Mouse (Mus musculus): ENCODE measurements around the gene Milr1. TPM values are rescaled to one million over a fixed set of nuclear protein-coding genes. Genes with fewer than 3 reads are reported as not detected.

Milr1 gene
- polyA plus RNA-seq, 1 experiment from 2014 or later = 1.6 TPM

- H3K9ac ChIP-seq = no peak overlapping the region
- no peaks in the 10 kb centered on the region for H3K9me3 ChIP-seq (ENCODE audit: low read depth, low read length)
- H3K4me1 ChIP-seq (ENCODE audit: insufficient read depth) = no peaks in the 10 kb centered on the region
- H3K36me3 ChIP-seq (ENCODE audit: insufficient read depth) = no peaks in the 10 kb centered on the region
- no peak overlapping the region for H3K4me3 ChIP-seq (ENCODE audit: low read depth, low read length)
- no peaks in the 10 kb centered on the region for H3K27me3 ChIP-seq (ENCODE audit: insufficient read depth, low read length)
- WGBS = 32% methylated on average over 3 of the region's 3 CpGs
- DNase-seq (no peak), ATAC-seq (ENCODE audit: insufficient read depth) (no peak)
- H3K27ac ChIP-seq (ENCODE audit: low read depth) = no peak overlapping the region
- H3K4me2 ChIP-seq = no peak overlapping the region
- TF ChIP-seq CTCF (IDR thresholded peaks at IDR 0.05; ENCODE audit: low read depth) = no peak
Measured at GRCm38 (mm10) chr11:106707866-106708265, 43.2 kb upstream of the Milr1 start.

- H3K36me3 ChIP-seq (ENCODE audit: insufficient read depth) = no peaks in the 10 kb centered on the region
- H3K9me3 ChIP-seq (ENCODE audit: low read depth, low read length) = no peaks in the 10 kb centered on the region
- no peak overlapping the region for H3K4me3 ChIP-seq (ENCODE audit: low read depth, low read length)
- no peaks in the 10 kb centered on the region for H3K27me3 ChIP-seq (ENCODE audit: insufficient read depth, low read length)
- no peak for TF ChIP-seq CTCF (IDR thresholded peaks at IDR 0.05; ENCODE audit: low read depth)
- whole genome bisulfite sequencing = 36% methylated on average over 15 of the region's 15 CpGs
- DNase-seq (no peak), ATAC-seq (ENCODE audit: insufficient read depth) (no peak)
- H3K9ac ChIP-seq = no peak overlapping the region
- H3K4me1 ChIP-seq (ENCODE audit: insufficient read depth) = no peaks in the 10 kb centered on the region
- H3K27ac ChIP-seq (ENCODE audit: low read depth) = no peak overlapping the region
- peak overlapping the region; percentile 41 for H3K4me2 ChIP-seq
Measured at GRCm38 (mm10) chr11:106709227-106709985, 41.6 kb upstream of the Milr1 start.

- Histone ChIP-seq H3K36me3 (ENCODE audit: insufficient read depth) (no peaks in the 10 kb centered on the region), H3K4me3 (ENCODE audit: low read depth, low read length) (no peak overlapping the region), H3K9me3 (ENCODE audit: low read depth, low read length) (no peaks in the 10 kb centered on the region), H3K4me2 (no peak overlapping the region; the same call in none of the 2 replicates), H3K27me3 (ENCODE audit: insufficient read depth, low read length) (no peaks in the 10 kb centered on the region), H3K9ac (no peak overlapping the region), H3K4me1 (ENCODE audit: insufficient read depth) (no peaks in the 10 kb centered on the region), H3K27ac (ENCODE audit: low read depth) (peak overlapping the region; percentile 46; the same call in 1 of the 2 replicates)
- DNase-seq (no peak), ATAC-seq (ENCODE audit: insufficient read depth) (no peak)
- WGBS = 62% methylated on average over 5 of the region's 5 CpGs
- TF ChIP-seq CTCF (IDR thresholded peaks at IDR 0.05; ENCODE audit: low read depth) = no peak
Measured at GRCm38 (mm10) chr11:106710789-106711188, 40.2 kb upstream of the Milr1 start.

DNA sequence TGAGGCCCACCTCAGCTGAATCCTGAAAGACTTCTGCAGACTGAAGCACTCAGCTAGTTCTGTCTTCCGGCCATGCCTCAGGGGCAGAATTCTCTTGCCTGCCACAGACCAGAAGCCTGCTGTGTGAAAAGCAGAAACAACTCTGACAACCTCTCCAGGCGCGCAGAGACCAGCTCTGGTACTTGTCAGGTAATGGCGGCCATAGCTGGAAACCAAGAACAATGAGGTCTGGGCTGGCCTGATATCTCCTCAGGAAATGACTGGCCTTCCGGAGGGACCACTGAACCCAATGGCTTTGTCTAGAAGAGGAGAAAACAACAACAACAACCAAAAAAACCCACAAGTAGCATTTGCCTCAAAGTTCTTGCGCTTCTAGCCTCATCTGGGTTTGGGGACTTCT is 36.0 kb upstream of the Milr1 start:
- Histone ChIP-seq H3K9ac (peak overlapping the region; percentile 48), H3K36me3 (ENCODE audit: insufficient read depth) (no peaks in the 10 kb centered on the region), H3K9me3 (ENCODE audit: low read depth, low read length) (no peaks in the 10 kb centered on the region), H3K4me3 (ENCODE audit: low read depth, low read length) (peak overlapping the region; percentile 18), H3K4me1 (ENCODE audit: insufficient read depth) (no peaks in the 10 kb centered on the region), H3K4me2 (peak overlapping the region; percentile 27; the same call in 1 of the 2 replicates), H3K27ac (ENCODE audit: low read depth) (peak overlapping the region; percentile 81), H3K27me3 (ENCODE audit: insufficient read depth, low read length) (no peaks in the 10 kb centered on the region)
- WGBS = 65% methylated on average over 6 of the region's 6 CpGs
- ATAC-seq (ENCODE audit: insufficient read depth) (no peak), DNase-seq (peak; percentile 52)
- TF ChIP-seq CTCF (IDR thresholded peaks at IDR 0.05; ENCODE audit: low read depth) = no peak

DNA sequence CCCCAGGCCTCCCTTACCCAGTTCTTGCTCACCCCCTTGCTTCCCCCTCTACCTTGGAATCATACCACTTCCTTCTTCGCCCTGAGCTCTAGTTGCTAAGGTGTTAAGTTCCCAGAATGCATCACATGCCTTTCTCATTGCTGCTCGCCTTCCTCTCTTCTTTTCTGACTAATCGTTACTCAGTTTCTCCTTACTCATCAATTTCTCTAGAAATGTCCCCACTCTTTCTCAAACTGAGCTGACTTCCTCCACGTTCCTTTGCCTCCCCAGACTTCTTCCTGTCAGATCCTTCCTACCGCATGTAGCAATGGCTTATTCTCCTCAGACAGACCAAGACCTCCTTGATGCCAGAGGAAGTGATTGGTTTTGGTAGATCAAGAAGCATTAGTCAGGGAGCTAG is 34.5 kb upstream of the Milr1 start:
- no peaks in the 10 kb centered on the region for H3K4me1 ChIP-seq (ENCODE audit: insufficient read depth)
- no peak overlapping the region for H3K4me2 ChIP-seq
- H3K27me3 ChIP-seq (ENCODE audit: insufficient read depth, low read length) = no peaks in the 10 kb centered on the region
- H3K9me3 ChIP-seq (ENCODE audit: low read depth, low read length) = no peaks in the 10 kb centered on the region
- DNase-seq (no peak), ATAC-seq (ENCODE audit: insufficient read depth) (no peak)
- no peaks in the 10 kb centered on the region for H3K36me3 ChIP-seq (ENCODE audit: insufficient read depth)
- H3K9ac ChIP-seq = no peak overlapping the region
- no peak for TF ChIP-seq CTCF (IDR thresholded peaks at IDR 0.05; ENCODE audit: low read depth)
- 77% methylated on average over 5 of the region's 5 CpGs for WGBS
- H3K4me3 ChIP-seq (ENCODE audit: low read depth, low read length) = no peak overlapping the region
- no peak overlapping the region for H3K27ac ChIP-seq (ENCODE audit: low read depth)

DNA sequence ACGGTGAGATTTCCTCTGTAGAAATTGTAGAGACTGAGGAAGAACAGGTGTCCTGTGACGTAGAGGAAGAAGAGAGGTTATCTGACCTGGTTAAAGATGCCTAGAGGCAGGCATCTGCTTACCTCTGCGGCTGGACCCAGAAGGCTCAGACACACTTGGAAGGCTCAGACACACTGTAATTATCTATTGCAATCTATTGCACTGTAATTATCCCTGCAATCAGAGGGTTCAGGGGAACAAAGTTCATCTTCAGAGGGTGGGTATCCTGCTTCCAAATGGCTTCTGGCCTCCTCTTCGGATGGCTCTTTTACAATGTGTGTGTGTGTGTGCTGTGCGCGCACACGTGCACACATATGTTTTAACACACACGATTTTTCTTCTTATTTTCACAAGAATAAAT is 30.6 kb upstream of the Milr1 start:
- H3K9ac ChIP-seq = no peak overlapping the region
- 88% methylated on average over 8 of the region's 8 CpGs for WGBS

DNA sequence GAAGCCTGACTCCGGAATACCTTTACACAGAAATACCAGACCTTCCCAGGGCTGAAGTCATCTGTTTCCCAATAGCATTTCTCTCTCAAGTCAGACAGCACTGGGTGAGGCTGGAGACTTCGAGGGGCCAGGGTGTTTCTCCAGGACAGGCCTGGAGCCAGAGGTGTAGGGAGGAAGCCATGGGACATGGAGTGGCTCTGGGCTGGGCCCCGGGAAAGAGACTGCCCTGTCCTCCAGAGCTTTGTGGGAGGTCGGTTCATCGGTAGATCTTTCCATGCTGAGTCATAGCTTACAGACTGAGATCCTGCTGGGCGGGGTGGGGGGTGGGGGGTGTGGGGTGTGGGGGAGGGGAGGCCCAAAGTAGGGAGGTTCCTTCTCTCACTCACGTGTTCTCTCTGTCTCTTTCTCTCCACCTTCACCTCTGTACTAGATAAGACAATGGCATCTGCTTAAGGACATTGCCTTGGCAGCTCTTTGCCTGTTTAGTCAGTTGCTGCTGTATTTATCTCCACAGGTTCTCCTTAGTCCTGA is 28.1 kb upstream of the Milr1 start:
- H3K9ac ChIP-seq = no peak overlapping the region
- H3K27ac ChIP-seq (ENCODE audit: low read depth) = no peak overlapping the region
- no peaks in the 10 kb centered on the region for H3K27me3 ChIP-seq (ENCODE audit: insufficient read depth, low read length)
- no peak for TF ChIP-seq CTCF (IDR thresholded peaks at IDR 0.05; ENCODE audit: low read depth)
- H3K4me2 ChIP-seq = no peak overlapping the region
- peak; percentile 49; the same call in 1 of the 2 replicates for ATAC-seq (ENCODE audit: insufficient read depth)
- H3K36me3 ChIP-seq (ENCODE audit: insufficient read depth) = no peaks in the 10 kb centered on the region
- H3K9me3 ChIP-seq (ENCODE audit: low read depth, low read length) = no peaks in the 10 kb centered on the region
- no peak overlapping the region for H3K4me3 ChIP-seq (ENCODE audit: low read depth, low read length)
- WGBS = 13% methylated on average over 7 of the region's 7 CpGs
- DNase-seq = no peak
- no peaks in the 10 kb centered on the region for H3K4me1 ChIP-seq (ENCODE audit: insufficient read depth)

More for the DNA sequence above, 30.6 kb upstream of the Milr1 start:
- H3K27ac ChIP-seq (ENCODE audit: low read depth) = no peak overlapping the region
- no peak overlapping the region for H3K4me3 ChIP-seq (ENCODE audit: low read depth, low read length)
- no peaks in the 10 kb centered on the region for H3K27me3 ChIP-seq (ENCODE audit: insufficient read depth, low read length)
- H3K36me3 ChIP-seq (ENCODE audit: insufficient read depth) = no peaks in the 10 kb centered on the region
- DNase-seq (no peak), ATAC-seq (ENCODE audit: insufficient read depth) (no peak)
- H3K4me2 ChIP-seq = no peak overlapping the region
- TF ChIP-seq CTCF (IDR thresholded peaks at IDR 0.05; ENCODE audit: low read depth) = no peak
- no peaks in the 10 kb centered on the region for H3K4me1 ChIP-seq (ENCODE audit: insufficient read depth)
- no peaks in the 10 kb centered on the region for H3K9me3 ChIP-seq (ENCODE audit: low read depth, low read length)
